Mouse (Mus musculus): ENCODE measurements around the gene Acaa1a. TPM values are rescaled to one million over a fixed set of nuclear protein-coding genes. Genes with fewer than 3 reads are reported as not detected.

The Acaa1a gene
- polyA plus RNA-seq, 1 experiment from 2014 or later = 122 TPM

- H3K4me2 ChIP-seq (ENCODE audit: low read length) = no peak overlapping the region
- DNase-seq (ENCODE audit: low spot score) (no peak), ATAC-seq (replicated peaks; ENCODE audit: low FRiP score, low read depth) (no peak)
- H3K36me3 ChIP-seq (ENCODE audit: insufficient read depth, low read length) = no peaks in the 10 kb centered on the region
- TF ChIP-seq CTCF (IDR thresholded peaks at IDR 0.05; ENCODE audit: low read depth) = no peak
- no peaks in the 10 kb centered on the region for H3K9me3 ChIP-seq (replicated peaks; ENCODE audit: low read length)
- H3K9ac ChIP-seq (ENCODE audit: low read depth, low read length) = no peak overlapping the region
- no peak overlapping the region for H3K27ac ChIP-seq
- H3K4me3 ChIP-seq (replicated peaks; ENCODE audit: low read depth, low read length) = no peak overlapping the region
- H3K27me3 ChIP-seq (ENCODE audit: insufficient read depth, low read length) = no peaks in the 10 kb centered on the region
- H3K4me1 ChIP-seq (replicated peaks; ENCODE audit: insufficient read depth, low read length) = no peaks in the 10 kb centered on the region
- WGBS = 86% methylated on average over 10 of the region's 10 CpGs
Measured at GRCm38 (mm10) chr9:119313096-119313495, 26.4 kb upstream of the Acaa1a start.

GRCm38 (mm10) chr9:119318891-119319290 is 20.6 kb upstream of the Acaa1a start:
- TF ChIP-seq CTCF (IDR thresholded peaks at IDR 0.05; ENCODE audit: low read depth) = no peak

GRCm38 (mm10) chr9:119320446-119320845 is 19.0 kb upstream of the Acaa1a start:
- ATAC-seq (replicated peaks; ENCODE audit: low FRiP score, low read depth) (no peak), DNase-seq (ENCODE audit: low spot score) (no peak)
- Histone ChIP-seq H3K27me3 (ENCODE audit: insufficient read depth, low read length) (no peaks in the 10 kb centered on the region), H3K4me1 (replicated peaks; ENCODE audit: insufficient read depth, low read length) (no peaks in the 10 kb centered on the region; the same call in 1 of the 2 replicates), H3K9me3 (replicated peaks; ENCODE audit: low read length) (no peaks in the 10 kb centered on the region), H3K9ac (ENCODE audit: low read depth, low read length) (no peak overlapping the region), H3K4me2 (ENCODE audit: low read length) (peak overlapping the region; percentile 85; the same call in 1 of the 2 replicates), H3K36me3 (ENCODE audit: insufficient read depth, low read length) (no peaks in the 10 kb centered on the region), H3K4me3 (replicated peaks; ENCODE audit: low read depth, low read length) (no peak overlapping the region), H3K27ac (no peak overlapping the region)
- TF ChIP-seq CTCF (IDR thresholded peaks at IDR 0.05; ENCODE audit: low read depth) = no peak
- WGBS = 78% methylated on average over 7 of the region's 7 CpGs

More at GRCm38 (mm10) chr9:119318891-119319290, 20.6 kb upstream of the Acaa1a start:
- Histone ChIP-seq H3K36me3 (ENCODE audit: insufficient read depth, low read length) (no peaks in the 10 kb centered on the region), H3K9ac (ENCODE audit: low read depth, low read length) (no peak overlapping the region), H3K4me3 (replicated peaks; ENCODE audit: low read depth, low read length) (no peak overlapping the region), H3K27ac (no peak overlapping the region), H3K4me1 (replicated peaks; ENCODE audit: insufficient read depth, low read length) (no peaks in the 10 kb centered on the region; the same call in 1 of the 2 replicates), H3K9me3 (replicated peaks; ENCODE audit: low read length) (no peaks in the 10 kb centered on the region), H3K4me2 (ENCODE audit: low read length) (no peak overlapping the region), H3K27me3 (ENCODE audit: insufficient read depth, low read length) (no peaks in the 10 kb centered on the region)
- 86% methylated on average over 1 of the region's 1 CpGs for WGBS
- DNase-seq (ENCODE audit: low spot score) (no peak), ATAC-seq (replicated peaks; ENCODE audit: low FRiP score, low read depth) (no peak)

- no peak for TF ChIP-seq CTCF (IDR thresholded peaks at IDR 0.05; ENCODE audit: low read depth)
- Histone ChIP-seq H3K4me1 (replicated peaks; ENCODE audit: insufficient read depth, low read length) (no peaks in the 10 kb centered on the region; the same call in 1 of the 2 replicates), H3K9me3 (replicated peaks; ENCODE audit: low read length) (no peaks in the 10 kb centered on the region), H3K4me3 (replicated peaks; ENCODE audit: low read depth, low read length) (peak overlapping the region; percentile 75), H3K27me3 (ENCODE audit: insufficient read depth, low read length) (no peaks in the 10 kb centered on the region), H3K9ac (ENCODE audit: low read depth, low read length) (peak overlapping the region; percentile 75; the same call in 1 of the 2 replicates), H3K36me3 (ENCODE audit: insufficient read depth, low read length) (no peaks in the 10 kb centered on the region), H3K27ac (no peak overlapping the region), H3K4me2 (ENCODE audit: low read length) (peak overlapping the region; percentile 85)
- peak; percentile 21 for DNase-seq (ENCODE audit: low spot score)
- WGBS = 11% methylated on average over 7 of the region's 7 CpGs
- ATAC-seq (replicated peaks; ENCODE audit: low FRiP score, low read depth) = no peak
Measured at GRCm38 (mm10) chr9:119320946-119321345, 18.5 kb upstream of the Acaa1a start.

GRCm38 (mm10) chr9:119321392-119322229 is 17.9 kb upstream of the Acaa1a start:
- ATAC-seq (replicated peaks; ENCODE audit: low FRiP score, low read depth) (peak; percentile 34), DNase-seq (ENCODE audit: low spot score) (peak; percentile 35)
- Histone ChIP-seq H3K4me1 (replicated peaks; ENCODE audit: insufficient read depth, low read length) (no peaks in the 10 kb centered on the region; the same call in 1 of the 2 replicates), H3K9ac (ENCODE audit: low read depth, low read length) (peak overlapping the region; percentile 75), H3K9me3 (replicated peaks; ENCODE audit: low read length) (no peaks in the 10 kb centered on the region), H3K27ac (peak overlapping the region; percentile 92), H3K36me3 (ENCODE audit: insufficient read depth, low read length) (no peaks in the 10 kb centered on the region), H3K27me3 (ENCODE audit: insufficient read depth, low read length) (no peaks in the 10 kb centered on the region), H3K4me3 (replicated peaks; ENCODE audit: low read depth, low read length) (peak overlapping the region; percentile 75), H3K4me2 (ENCODE audit: low read length) (peak overlapping the region; percentile 85)
- no peak for TF ChIP-seq CTCF (IDR thresholded peaks at IDR 0.05; ENCODE audit: low read depth)
- under 1% methylated on average over 57 of the region's 59 CpGs for WGBS

- peak within 1 kb of the TSS; percentile 75 for H3K4me3 ChIP-seq (replicated peaks; ENCODE audit: low read depth, low read length)
- H3K36me3 ChIP-seq (ENCODE audit: insufficient read depth, low read length) = no peaks in the 10 kb centered on the region
- H3K4me1 ChIP-seq (replicated peaks; ENCODE audit: insufficient read depth, low read length) = no peaks in the 10 kb centered on the region; the same call in 1 of the 2 replicates
- DNase-seq (ENCODE audit: low spot score) (peak; percentile 99), ATAC-seq (replicated peaks; ENCODE audit: low FRiP score, low read depth) (peak; percentile 95)
- H3K4me2 ChIP-seq (ENCODE audit: low read length) = peak within 1 kb of the TSS; percentile 85
- H3K27ac ChIP-seq = peak within 1 kb of the TSS; percentile 92
- H3K27me3 ChIP-seq (ENCODE audit: insufficient read depth, low read length) = no peaks in the 10 kb centered on the region
- peak; percentile 65 for TF ChIP-seq CTCF (IDR thresholded peaks at IDR 0.05; ENCODE audit: low read depth)
- under 1% methylated on average over 75 of the region's 76 CpGs for WGBS
- no peaks in the 10 kb centered on the region for H3K9me3 ChIP-seq (replicated peaks; ENCODE audit: low read length)
- H3K9ac ChIP-seq (ENCODE audit: low read depth, low read length) = peak within 1 kb of the TSS; percentile 75
Measured at GRCm38 (mm10) chr9:119322289-119323259, 16.9 kb upstream of the Acaa1a start, which contains the start of gene Oxsr1. Oxsr1 (minus strand) TSS chr9:119322427.

Measured in kidney, postnatal 0 days (tissue).